Mouse (Mus musculus) gastrocnemius, postnatal 10 days (tissue): ENCODE results near the gene Slc17a7. TPM values are rescaled to one million over a fixed set of nuclear protein-coding genes. Genes with fewer than 3 reads are reported as not detected.

Experiments
- DNase-seq: peaks from one replicate; pipeline ENCODE4 v3.0.0; 2021; ENCODE audit warnings: mixed read lengths
- microRNA-seq, 2 experiments: library from miRNA; unstranded; fragments of <30 nt; microRNA quantifications; one replicate each; pipeline ENCODE4 v1.2.0; 2021
- total RNA-seq, 2 experiments: library from RNA; stranded (reverse); gene quantifications; 2 replicates each; pipeline ENCODE4 v1.2.3; 2021

Slc17a7 gene
- total RNA-seq, 2 experiments from 2014 or later: 4.7 to 4.9 TPM

DNA sequence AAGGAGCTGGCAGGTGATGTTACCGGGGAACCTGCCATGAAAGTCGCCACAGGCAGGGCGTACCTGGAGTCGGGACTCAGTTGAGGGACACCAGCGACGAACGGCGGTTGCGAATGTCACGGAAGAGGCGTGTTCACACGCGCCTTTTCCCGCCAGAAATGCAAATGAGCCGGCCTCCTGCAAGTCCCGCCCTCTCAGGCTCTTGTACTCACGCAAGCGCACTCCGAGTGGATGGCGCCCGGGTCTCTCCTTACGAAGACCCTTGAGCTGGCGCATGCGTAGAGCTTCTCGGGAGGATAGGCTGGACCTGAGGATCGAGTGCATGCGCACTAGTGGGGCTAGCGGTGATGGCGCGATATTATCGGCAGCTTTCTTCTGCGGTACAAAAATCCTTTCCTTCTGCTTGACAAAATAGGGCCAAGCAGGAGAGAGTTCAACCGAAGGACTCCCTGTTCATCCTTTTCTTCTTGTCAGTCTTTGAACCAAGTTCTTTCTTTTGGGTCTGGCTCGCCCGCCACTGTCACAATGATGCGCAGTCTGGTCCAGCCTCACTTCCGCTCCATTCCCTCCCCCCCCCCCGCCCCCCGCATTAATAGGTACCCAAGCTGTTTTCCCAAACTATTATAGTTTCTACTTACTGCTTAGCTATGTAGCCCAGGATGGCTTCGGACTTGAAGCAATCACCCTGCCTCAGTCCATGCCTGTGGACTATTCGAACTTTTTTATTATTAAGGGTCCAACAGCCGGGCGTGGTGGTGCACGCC is 40.8 kb downstream of the Slc17a7 start, which contains the start of gene Ccdc155:
Ccdc155 (minus strand) TSS at position 513 of the 764 bp plus-strand sequence.
- peak; percentile 80 for DNase-seq

DNA sequence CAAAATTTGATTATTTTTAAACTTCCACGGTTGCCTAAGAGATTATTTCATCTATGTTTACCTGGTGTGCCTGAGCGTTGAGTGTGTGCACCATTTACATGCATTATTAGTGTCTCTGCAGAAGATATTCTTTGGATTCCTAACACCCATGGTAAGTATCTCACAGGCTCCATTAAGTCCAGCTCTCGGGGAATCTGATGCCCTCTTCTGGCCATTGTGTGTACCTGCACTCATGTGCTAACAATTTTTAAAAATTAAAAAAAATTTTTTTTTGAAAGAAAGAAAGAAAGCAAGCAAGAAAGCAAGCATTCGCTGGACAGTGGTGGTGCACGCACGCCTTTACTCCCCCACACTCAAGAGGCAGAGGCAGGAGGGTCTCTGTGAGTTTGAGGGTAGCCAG is 44.5 kb downstream of the Slc17a7 start:
- no peak for DNase-seq

DNA sequence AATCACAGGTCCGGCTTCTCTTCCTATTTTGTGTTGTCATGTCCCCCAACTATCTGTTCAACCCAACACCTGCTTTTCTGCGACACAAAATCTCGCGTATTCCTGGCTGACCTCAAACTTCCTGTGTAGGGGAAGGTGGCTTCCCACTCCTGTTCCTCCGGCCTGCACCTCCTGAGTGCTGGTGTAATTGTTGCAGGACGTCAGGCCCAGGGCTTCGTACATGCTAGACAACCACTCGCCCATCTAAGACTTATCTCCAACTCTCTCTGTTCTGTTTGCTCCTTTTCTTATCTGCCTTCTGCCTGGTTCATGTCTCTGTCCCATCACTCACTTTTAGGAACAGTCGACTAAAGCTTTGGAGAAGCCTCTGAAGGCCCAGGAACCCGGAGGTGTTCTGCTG is 47.3 kb downstream of the Slc17a7 start:
- DNase-seq: no peak

DNA sequence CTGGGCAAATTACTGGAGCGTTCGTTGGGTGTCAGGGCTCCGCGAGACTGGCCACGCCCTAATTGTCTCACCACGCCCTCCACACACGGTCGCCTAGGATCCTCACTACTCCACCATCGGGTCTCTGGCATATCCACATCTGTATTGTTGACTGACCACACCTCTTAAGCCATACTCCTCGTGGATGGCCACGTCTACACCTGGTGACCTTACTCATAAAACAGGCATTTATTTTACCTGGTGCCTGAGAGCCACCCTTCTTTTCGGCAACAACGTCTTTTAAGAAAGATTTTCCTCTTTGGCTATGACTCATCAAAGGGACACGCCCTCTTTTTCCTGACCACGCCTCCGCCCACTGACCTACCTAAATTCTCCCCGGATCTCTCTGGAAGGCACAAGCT is 48.1 kb downstream of the Slc17a7 start, which contains the start of gene Dkkl1:
Dkkl1 (minus strand) TSS at position 297 of the 401 bp plus-strand sequence.
- DNase-seq: no peak

DNA sequence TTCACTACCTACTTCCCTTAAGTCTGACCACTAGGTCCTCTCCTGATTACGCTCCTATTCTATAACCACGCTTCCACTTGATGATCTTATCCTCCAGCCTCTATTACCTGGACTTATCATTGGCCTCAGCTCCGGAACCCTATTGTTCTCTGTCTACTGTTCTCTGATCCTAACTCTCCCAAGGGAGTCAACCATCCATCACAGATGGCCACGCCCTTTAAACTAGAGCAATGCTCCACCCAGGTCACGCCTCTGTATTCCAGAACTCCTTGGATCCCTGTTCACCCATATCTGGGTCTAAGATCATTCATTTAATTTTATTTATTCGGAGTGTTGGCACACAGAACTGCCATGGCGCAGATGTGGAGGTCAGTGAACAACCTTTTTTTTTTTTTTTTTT is 48.6 kb downstream of the Slc17a7 start:
- DNase-seq: no peak

DNA sequence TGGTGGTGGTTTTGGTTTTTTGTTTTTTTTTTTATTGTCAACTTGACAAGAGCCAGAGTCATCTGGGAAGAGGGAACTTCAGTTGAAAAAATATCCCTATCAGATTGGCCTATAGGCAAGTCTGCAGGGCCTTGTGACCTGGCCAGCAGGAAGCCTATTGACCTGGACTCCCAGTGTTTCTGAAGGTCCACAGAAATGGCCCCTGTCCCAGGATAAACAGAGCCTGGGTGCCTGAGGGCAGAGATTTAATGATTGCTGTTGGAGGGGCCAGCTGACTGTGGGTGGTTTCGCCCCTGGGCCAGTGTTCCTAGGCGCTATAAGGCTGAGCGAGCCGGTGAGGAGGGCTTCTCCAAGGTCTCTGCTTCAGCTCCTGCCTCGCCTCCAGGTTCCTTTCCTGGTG is 50.0 kb downstream of the Slc17a7 start:
- DNase-seq: no peak

DNA sequence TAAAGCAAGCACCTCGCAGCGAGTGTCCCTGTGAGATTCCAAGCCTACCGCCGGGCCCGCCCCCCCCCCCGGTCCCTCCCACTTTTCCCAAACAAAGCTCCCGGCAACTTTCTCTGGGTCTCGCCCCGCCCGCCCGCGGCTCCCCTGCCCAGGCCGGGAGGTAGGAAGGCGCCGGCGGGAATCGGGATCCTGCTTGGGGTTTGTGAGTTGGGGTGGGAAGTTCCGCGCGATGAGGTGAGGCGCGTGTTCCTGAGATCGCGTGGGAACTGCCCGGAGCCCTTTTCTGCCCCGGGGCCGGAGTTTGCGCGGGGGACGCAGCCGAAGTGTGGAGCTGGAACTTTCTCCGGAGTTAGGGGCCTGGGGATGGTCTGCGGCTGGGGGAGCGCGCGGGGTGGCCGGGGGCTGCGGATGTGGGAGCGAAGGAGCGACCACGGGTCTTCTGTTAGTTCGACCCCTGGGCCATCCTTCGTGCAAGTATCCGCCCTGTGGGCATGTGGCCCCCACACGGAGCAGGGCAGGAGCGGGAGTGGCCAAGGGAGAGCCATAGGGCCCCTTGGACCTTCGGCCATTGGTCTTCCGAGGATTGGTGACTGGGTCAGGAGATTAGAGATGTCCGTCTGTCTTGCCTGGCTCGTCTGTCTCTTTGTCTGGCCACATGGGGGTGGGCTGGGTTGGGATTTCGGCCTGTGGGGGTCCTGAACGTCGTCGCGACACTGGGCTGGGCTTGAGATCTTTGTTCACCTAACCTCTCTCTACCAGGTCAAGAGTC is 52.1 kb downstream of the Slc17a7 start, which contains the start of gene Tead2:
Tead2 (plus strand) TSS at position 81 of the 769 bp plus-strand sequence.
- DNase-seq: peak; percentile 44

DNA sequence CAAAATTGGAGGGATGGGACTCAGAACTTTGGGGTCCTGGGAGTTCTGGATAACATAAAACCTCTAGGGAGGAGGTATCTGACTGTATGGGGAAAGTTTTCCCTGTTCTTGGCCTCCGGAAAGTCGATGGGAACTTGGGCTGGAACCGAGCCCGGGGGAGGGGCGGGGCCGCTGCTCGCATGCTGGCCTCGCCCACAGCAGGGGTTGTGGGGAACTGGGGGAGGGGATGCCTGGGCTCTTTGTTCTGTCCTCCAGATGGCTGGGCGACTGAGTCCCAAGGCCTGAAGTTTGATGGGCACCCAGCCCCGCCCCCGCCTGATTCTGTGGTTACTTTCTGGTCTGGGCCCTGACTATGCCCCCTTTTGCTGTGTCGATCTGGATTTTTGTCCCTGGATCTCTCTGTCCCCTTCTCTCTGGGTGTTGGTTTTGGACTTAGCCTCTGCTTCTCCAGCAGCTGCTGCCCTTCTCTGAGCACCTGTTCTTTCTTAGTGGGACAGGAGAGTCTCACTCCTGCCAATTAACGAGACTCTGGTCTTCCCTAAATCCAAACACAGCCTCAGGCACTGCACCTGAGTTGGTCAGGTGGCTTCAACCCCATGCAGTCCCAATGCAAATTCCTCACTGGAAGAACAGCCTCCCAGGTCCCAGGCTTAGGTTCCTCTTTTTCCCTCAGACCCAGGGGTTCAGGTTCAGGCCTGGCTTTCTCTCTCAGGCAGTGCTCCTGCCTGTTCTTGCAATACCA is 52.9 kb downstream of the Slc17a7 start:
- peak; percentile 77 for DNase-seq

DNA sequence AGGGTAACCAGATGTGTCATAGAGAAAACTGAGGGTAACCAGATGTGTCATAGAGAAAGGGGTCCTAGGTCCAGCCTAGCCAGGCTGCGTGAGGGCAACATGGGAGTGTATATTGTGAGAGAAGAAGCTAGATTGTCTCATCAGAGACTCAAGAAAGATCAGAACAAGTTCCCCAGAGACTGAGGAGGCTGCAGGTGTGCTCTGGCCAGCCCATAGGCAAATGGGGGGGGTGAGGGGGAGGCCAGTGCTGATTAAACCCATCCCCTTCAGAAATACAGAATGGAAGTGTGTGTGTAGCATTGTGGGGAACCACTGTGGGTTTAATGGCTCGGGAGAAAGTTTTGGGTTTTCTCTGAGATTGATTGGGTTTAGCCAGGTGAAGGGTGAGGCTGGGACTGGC is 57.9 kb downstream of the Slc17a7 start:
- DNase-seq: no peak

DNA sequence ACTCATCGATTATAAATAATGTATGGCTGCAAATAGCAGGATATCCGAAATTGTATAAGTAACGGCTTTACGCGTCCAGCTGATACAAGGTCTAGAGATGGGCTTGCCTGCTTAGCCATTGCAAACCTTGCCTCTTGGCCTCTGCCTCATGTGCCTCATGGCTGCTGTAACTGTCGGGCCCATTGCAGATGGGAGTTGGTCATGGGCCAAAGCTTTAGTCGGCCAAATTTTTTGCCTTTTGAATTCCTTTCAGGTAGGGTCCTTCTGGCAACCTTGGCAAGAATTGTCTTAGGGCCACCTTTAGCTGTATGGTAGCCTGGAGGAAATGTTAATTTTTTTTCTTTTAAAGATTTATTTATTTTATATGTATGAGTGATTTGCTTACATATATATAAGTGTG is 61.1 kb downstream of the Slc17a7 start:
- no peak for DNase-seq

Small RNA genes within 50 kb of the gene (microRNA-seq; reads per million reads assigned to microRNA genes)
- gene Mir150 (135 to 344 reads per million in 2 experiments), gene Mir5121 (6.8 to 8.6 reads per million in 2 experiments), gene Mir7055 (0 reads per million in 2 experiments)

Other genes starting within 250 kb of the Slc17a7 start
- 10 to 100 TPM; 59.0 to 65.0 TPM for gene Ap2a1, start 234.5 kb upstream of the Slc17a7 start, total RNA-seq
- not detected for gene Tsks, start 220.7 kb upstream of the Slc17a7 start, total RNA-seq
- gene Cpt1c, start 189.1 kb upstream of the Slc17a7 start, total RNA-seq: 1 to 10 TPM; 4.4 to 5.7 TPM
- 100 to 1,000 TPM; 267 to 271 TPM for gene Prmt1, start 177.4 kb upstream of the Slc17a7 start, total RNA-seq
- gene Irf3, start 166.3 kb upstream of the Slc17a7 start, total RNA-seq: 10 to 100 TPM; 26.5 to 35.8 TPM
- gene Bcl2l12, start 165.2 kb upstream of the Slc17a7 start, total RNA-seq: 10 to 100 TPM; 10.8 to 14.0 TPM
- 10 to 100 TPM; 47.7 to 55.8 TPM for gene Scaf1, start 147.6 kb upstream of the Slc17a7 start, total RNA-seq
- 10 to 100 TPM; 75.5 to 80.6 TPM for gene Rras, start 146.0 kb upstream of the Slc17a7 start, total RNA-seq
- 10 to 100 TPM; 36.0 to 43.1 TPM for gene Prr12, start 111.1 kb upstream of the Slc17a7 start, total RNA-seq
- 10 to 100 TPM; 35.9 to 40.5 TPM for gene Nosip, start 101.5 kb upstream of the Slc17a7 start, total RNA-seq
- 10 to 100 TPM in 1 of 2 experiments, 1 to 10 TPM in 1; 8.5 to 10.7 TPM for gene Prrg2, start 101.3 kb upstream of the Slc17a7 start, total RNA-seq
- gene Rcn3, start 71.7 kb upstream of the Slc17a7 start, total RNA-seq: 100 to 1,000 TPM; 103 to 148 TPM
- 10 to 100 TPM; 70.9 to 75.2 TPM for gene Fcgrt, start 60.1 kb upstream of the Slc17a7 start, total RNA-seq
- gene Rps11, start 39.5 kb upstream of the Slc17a7 start, total RNA-seq: 100 to 1,000 TPM; 762 to 817 TPM
- gene Rpl13a, start 35.2 kb upstream of the Slc17a7 start, total RNA-seq: 1,000 to 10,000 TPM; 1,164 to 1,215 TPM
- gene Gm45713, start 27.7 kb upstream of the Slc17a7 start, total RNA-seq: not detected
- 1 to 10 TPM; 2.3 to 4.3 TPM for gene Flt3l, start 27.5 kb upstream of the Slc17a7 start, total RNA-seq
- 10 to 100 TPM; 46.6 to 48.2 TPM for gene Pih1d1, start 9.6 kb upstream of the Slc17a7 start, total RNA-seq
- gene Aldh16a1, start 9.4 kb upstream of the Slc17a7 start, total RNA-seq: 10 to 100 TPM; 23.9 to 28.6 TPM
- under 1 TPM; 0.49 to 0.63 TPM for gene Gfy, start 15.6 kb downstream of the Slc17a7 start, total RNA-seq
- not detected for gene Pth2, start 17.0 kb downstream of the Slc17a7 start, total RNA-seq
- gene Ccdc155, start 40.9 kb downstream of the Slc17a7 start, total RNA-seq: 1 to 10 TPM; 2.5 to 2.8 TPM
- not detected for gene Dkkl1, start 48.2 kb downstream of the Slc17a7 start, total RNA-seq
- 10 to 100 TPM; 15.6 to 25.9 TPM for gene Tead2, start 51.8 kb downstream of the Slc17a7 start, total RNA-seq
- 1 to 10 TPM; 1.8 to 3.4 TPM for gene Cd37, start 75.2 kb downstream of the Slc17a7 start, total RNA-seq
- gene Slc6a16, start 77.1 kb downstream of the Slc17a7 start, total RNA-seq: not detected
- gene Slc6a21, start 113.6 kb downstream of the Slc17a7 start, total RNA-seq: not detected
- 10 to 100 TPM; 25.5 to 35.2 TPM for gene Trpm4, start 169.8 kb downstream of the Slc17a7 start, total RNA-seq
- 100 to 1,000 TPM; 579 to 609 TPM for gene Hrc, start 171.3 kb downstream of the Slc17a7 start, total RNA-seq
- under 1 TPM; 0.89 to 0.97 TPM for gene Ppfia3, start 203.1 kb downstream of the Slc17a7 start, total RNA-seq
- gene Lin7b, start 206.6 kb downstream of the Slc17a7 start, total RNA-seq: 1 to 10 TPM; 1.9 to 2.0 TPM
- 100 to 1,000 TPM; 123 to 156 TPM for gene Snrnp70, start 231.8 kb downstream of the Slc17a7 start, total RNA-seq
- 10 to 100 TPM; 25.4 to 29.6 TPM for gene Kcna7, start 241.7 kb downstream of the Slc17a7 start, total RNA-seq
- 1 to 10 TPM; 1.4 to 1.8 TPM for gene Ntf5, start 249.7 kb downstream of the Slc17a7 start, total RNA-seq